Comparison of ENCODE assay signal across 1 mouse cellular context in genomic region chr12:84944150-84944812, GRCm38 (mm10).
TF ChIP-seq lines count a peak whose summit lies in the region.

No protein-coding gene starts in this region.

TF ChIP-seq in MEL, 35 proteins besides CTCF, POLR2A, EP300 and RAD21 (continued from another document):
- peak; percentile 83 for TF ChIP-seq BHLHE40 (IDR thresholded peaks at IDR 0.05; ENCODE audit: borderline replicate concordance, low read depth, low read length)
- no peak for TF ChIP-seq SMC3 (IDR thresholded peaks at IDR 0.05; ENCODE audit: low read depth, low read length)
- TF ChIP-seq GABPA (IDR thresholded peaks at IDR 0.05; ENCODE audit: low read depth, low read length), result no peak
- peak; percentile 42; the same call in 1 of the 2 replicates for TF ChIP-seq NELFE (IDR thresholded peaks at IDR 0.05; ENCODE audit: low read depth, low read length)
- TF ChIP-seq TAL1 (IDR thresholded peaks at IDR 0.05; ENCODE audit: low read length), result peak; percentile 95
- no peak for TF ChIP-seq ZMIZ1 (IDR thresholded peaks at IDR 0.05; ENCODE audit: low read depth, low read length)
- TF ChIP-seq MAZ (IDR thresholded peaks at IDR 0.05; ENCODE audit: low read depth, low read length), result no peak
- peak; percentile 69 for TF ChIP-seq MXI1 (IDR thresholded peaks at IDR 0.05; ENCODE audit: low read depth, low read length)
- no peak for TF ChIP-seq MEF2A (IDR thresholded peaks at IDR 0.05; ENCODE audit: extremely low read depth, insufficient replicate concordance, low read depth, low read length, poor library complexity, severe bottlenecking)
- TF ChIP-seq POLR2AphosphoS5 (IDR thresholded peaks at IDR 0.05; ENCODE audit: borderline replicate concordance, low read depth, low read length), result no peak
- TF ChIP-seq ELF1 (IDR thresholded peaks at IDR 0.05; ENCODE audit: low read depth, low read length), result 0 out of 2 replicates have a peak, but pooled peaks have one; percentile 44
- TF ChIP-seq SIN3A (IDR thresholded peaks at IDR 0.05; ENCODE audit: low read length), result peak; percentile 93
- peak; percentile 94 for TF ChIP-seq ETS1 (IDR thresholded peaks at IDR 0.05; ENCODE audit: low read depth, low read length)
- TF ChIP-seq HCFC1 (IDR thresholded peaks at IDR 0.05; ENCODE audit: low read depth, low read length), result no peak
- TF ChIP-seq NRF1 (IDR thresholded peaks at IDR 0.05; ENCODE audit: insufficient read depth, low read depth, low read length, poor library complexity, severe bottlenecking), result no peak
- peak; percentile 90 for TF ChIP-seq MYC (IDR thresholded peaks at IDR 0.05; ENCODE audit: low read depth, low read length)
- TF ChIP-seq MAFK (IDR thresholded peaks at IDR 0.05; ENCODE audit: borderline replicate concordance, low read depth, low read length), result no peak; the same call in 1 of the 2 replicates
- no peak for TF ChIP-seq E2F4 (IDR thresholded peaks at IDR 0.05; ENCODE audit: borderline replicate concordance, low read depth, low read length)
- peak; percentile 46; the same call in 1 of the 2 replicates for TF ChIP-seq TBP (IDR thresholded peaks at IDR 0.05; ENCODE audit: low read depth, low read length)
- peak; percentile 97 for TF ChIP-seq RCOR1 (IDR thresholded peaks at IDR 0.05; ENCODE audit: low read depth, low read length)
- no peak for TF ChIP-seq CHD1 (IDR thresholded peaks at IDR 0.05; ENCODE audit: low read depth, low read length)
- no peak for TF ChIP-seq KAT2A (conservative IDR thresholded peaks at IDR 0.05; ENCODE audit: low read depth, low read length)
TF ChIP-seq in MEL: peak in this region for 14.
